Mouse (Mus musculus): ENCODE data around the gene Mrpl48. TPM values are rescaled to one million over a fixed set of nuclear protein-coding genes. Genes with fewer than 3 reads are reported as not detected.

Gene Mrpl48
- total and polyA plus RNA-seq, 3 experiments, result 39.5 to 67.3 TPM; not detected in 1

DNA sequence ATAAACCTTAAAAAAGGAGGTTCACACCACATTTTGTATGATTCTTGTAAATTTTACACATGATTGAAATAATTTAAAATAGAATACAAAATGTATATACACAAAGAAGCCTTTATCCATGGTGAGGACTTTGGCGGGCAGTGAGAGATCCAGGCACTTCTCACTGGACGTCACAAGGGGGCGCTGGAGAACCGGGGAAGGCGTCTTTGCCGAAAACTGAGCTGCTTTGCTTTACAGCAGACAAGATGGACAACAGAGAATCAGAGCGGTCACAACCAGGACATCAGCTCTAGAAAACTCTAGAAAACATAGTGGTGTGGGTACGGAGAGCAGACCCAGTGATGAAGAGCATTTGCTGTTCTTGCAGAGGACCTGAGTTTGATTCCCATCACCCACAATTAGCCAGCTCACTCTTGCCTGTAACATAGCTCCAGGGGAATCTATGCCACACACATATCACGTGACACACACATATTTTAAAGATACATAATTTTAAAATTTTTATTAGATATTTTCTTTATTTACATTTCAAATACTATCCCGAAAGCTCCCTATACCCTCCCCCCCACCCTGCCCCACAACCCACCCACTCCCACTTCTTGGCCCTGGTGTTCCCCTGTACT lies 87.3 kb downstream of the Mrpl48 start (continued):
- TF ChIP-seq POLR2AphosphoS5 (IDR thresholded peaks at IDR 0.05; ENCODE audit: borderline replicate concordance, low read depth, low read length) (no peak), TBP (IDR thresholded peaks at IDR 0.05; ENCODE audit: low read depth, low read length) (no peak), ZKSCAN1 (IDR thresholded peaks at IDR 0.05; ENCODE audit: low read depth, low read length) (no peak), MEF2A (IDR thresholded peaks at IDR 0.05; ENCODE audit: extremely low read depth, insufficient replicate concordance, low read depth, low read length, poor library complexity, severe bottlenecking) (no peak), TCF12 (IDR thresholded peaks at IDR 0.05; ENCODE audit: low read depth, low read length) (no peak), RCOR1 (IDR thresholded peaks at IDR 0.05; ENCODE audit: low read depth, low read length) (no peak), MAZ (IDR thresholded peaks at IDR 0.05; ENCODE audit: low read depth, low read length) (no peak)

DNA sequence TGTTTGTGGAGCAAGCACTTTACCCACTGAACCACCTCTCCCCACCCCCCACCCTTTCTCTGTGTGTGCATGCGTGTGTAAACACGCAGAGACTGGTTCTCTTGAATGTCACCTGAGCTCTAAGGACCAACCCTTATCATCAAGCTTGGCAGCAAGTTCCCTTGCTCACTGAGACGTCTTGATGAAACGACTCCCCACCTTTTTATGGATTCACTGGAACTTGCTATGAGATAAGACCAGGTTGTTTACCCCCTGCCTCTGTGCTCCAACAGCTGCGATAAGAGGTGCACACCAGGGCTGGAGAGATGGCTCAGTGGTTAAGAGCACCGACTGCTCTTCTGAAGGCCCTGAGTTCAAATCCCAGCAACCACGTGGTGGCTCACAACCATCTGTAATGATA lies 87.9 kb downstream of the Mrpl48 start:
- TF ChIP-seq RAD21 (IDR thresholded peaks at IDR 0.05; ENCODE audit: low read depth, low read length) (no peak), USF1 (IDR thresholded peaks at IDR 0.05; ENCODE audit: low read depth, low read length) (no peak), TBP (IDR thresholded peaks at IDR 0.05; ENCODE audit: low read depth, low read length) (peak; percentile 90), CTCF (IDR thresholded peaks at IDR 0.05 in 2 of 3, conservative IDR thresholded peaks at IDR 0.05 in 1 of 3; ENCODE audit: control insufficient read depth in 1 of 3, insufficient read depth in 1 of 3, low read depth in 2 of 3, low read length in 3 of 3, poor library complexity in 1 of 3, severe bottlenecking in 1 of 3) (no peak)
- no peak for DNase-seq (ENCODE audit: low read depth, low spot score)
- no peak overlapping the region for H3K27ac ChIP-seq (ENCODE audit: control insufficient read depth, low read depth, low read length)
- H3K9me3 ChIP-seq (replicated peaks; ENCODE audit: insufficient read depth, low read length), result no peaks in the 10 kb centered on the region
- no peak overlapping the region for H3K9ac ChIP-seq (ENCODE audit: control insufficient read depth, low read depth, low read length, poor library complexity, severe bottlenecking)
- peaks cover 0 to 9% of the 10 kb centered on the region in 2 experiments; a peak in 2 of 4 replicates for H3K4me1 ChIP-seq (ENCODE audit: control insufficient read depth in 1 of 2, insufficient read depth in 2 of 2, low read length in 2 of 2)
- H3K79me2 ChIP-seq (ENCODE audit: control insufficient read depth, insufficient read depth, low read length, poor library complexity), result no peaks in the 10 kb centered on the region
- peaks cover 0 to 3% of the 10 kb centered on the region in 2 experiments; a peak in 2 of 4 replicates for H3K36me3 ChIP-seq (ENCODE audit: control insufficient read depth in 1 of 2, insufficient read depth in 2 of 2, low read length in 2 of 2)
- H3K27me3 ChIP-seq (ENCODE audit: control insufficient read depth in 1 of 2, insufficient read depth in 2 of 2, low read length in 2 of 2), result no peaks in the 10 kb centered on the region; a peak in 1 of 4 replicates
- no peak overlapping the region for H3K4me3 ChIP-seq (ENCODE audit: control insufficient read depth in 1 of 2, insufficient read depth in 1 of 2, low read depth in 2 of 2, low read length in 2 of 2)

DNA sequence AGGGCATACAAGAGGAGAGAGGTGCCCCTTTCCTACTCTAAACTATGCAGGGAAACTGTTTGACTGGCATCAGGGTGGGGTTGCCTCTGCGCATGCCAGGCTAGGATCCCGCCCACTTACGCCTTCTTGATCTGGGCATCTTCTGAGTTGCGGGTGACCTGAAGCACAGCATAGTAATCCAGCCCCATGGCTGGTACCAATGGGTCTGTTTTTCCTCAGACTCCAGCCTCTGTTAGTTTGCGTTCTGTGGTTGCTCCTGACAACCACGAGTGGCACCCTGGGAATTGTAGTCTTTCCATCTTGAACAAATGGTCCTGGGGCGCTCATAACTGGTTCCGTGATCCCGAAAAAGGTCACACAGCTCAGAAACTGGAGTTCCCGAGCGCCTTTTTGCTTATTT lies 93.5 kb downstream of the Mrpl48 start, which contains the start of gene Dnajb13:
Dnajb13 (minus strand) TSS at position 388 of the 400 bp plus-strand sequence.
- no peaks in the 10 kb centered on the region; a peak in 1 of 4 replicates for H3K27me3 ChIP-seq (ENCODE audit: control insufficient read depth in 1 of 2, insufficient read depth in 2 of 2, low read length in 2 of 2)
- TF ChIP-seq HCFC1 (IDR thresholded peaks at IDR 0.05; ENCODE audit: low read depth, low read length) (peak; percentile 63; the same call in 1 of the 2 replicates), ZMIZ1 (IDR thresholded peaks at IDR 0.05; ENCODE audit: low read depth, low read length) (no peak)
- H3K4me1 ChIP-seq (ENCODE audit: control insufficient read depth in 1 of 2, insufficient read depth in 2 of 2, low read length in 2 of 2), result peaks cover 0 to 5% of the 10 kb centered on the region in 2 experiments; a peak in 1 of 4 replicates

More for the DNA sequence above, 93.5 kb downstream of the Mrpl48 start, which contains the start of gene Dnajb13:
- Histone ChIP-seq H3K36me3 (ENCODE audit: control insufficient read depth in 1 of 2, insufficient read depth in 2 of 2, low read length in 2 of 2) (no peaks in the 10 kb centered on the region; a peak in 1 of 4 replicates), H3K9ac (ENCODE audit: control insufficient read depth, low read depth, low read length, poor library complexity, severe bottlenecking) (no peak within 1 kb of the TSS), H3K79me2 (ENCODE audit: control insufficient read depth, insufficient read depth, low read length, poor library complexity) (no peaks in the 10 kb centered on the region), H3K27ac (ENCODE audit: control insufficient read depth, low read depth, low read length) (no peak within 1 kb of the TSS), H3K9me3 (replicated peaks; ENCODE audit: insufficient read depth, low read length) (no peaks in the 10 kb centered on the region), H3K4me3 (ENCODE audit: control insufficient read depth in 1 of 2, insufficient read depth in 1 of 2, low read depth in 2 of 2, low read length in 2 of 2) (no peak within 1 kb of the TSS)
- no peak for DNase-seq (ENCODE audit: low read depth, low spot score)
